Comparison of ENCODE assay signal across 28 mouse cellular contexts in genomic region chr3:144023058-144023457, GRCm38 (mm10).
"Had no signal": no experiment of that assay in that cellular context is flagged by ENCODE, and none has a peak within 500 bp of the region (broad histone marks: within the 10 kb centered on the region; RNA-seq: fewer than 3 reads in every experiment).

No protein-coding gene starts in this region.

- DNase-seq: gastrocnemius, adult 2 months; gastrocnemius, postnatal 10 days; gastrocnemius, postnatal 25 days; heart, adult 18-20 months; heart, postnatal 10 days; heart, postnatal 4 days; kidney, adult 11 months; kidney, adult 2 months; kidney, adult 9 months; kidney, postnatal 14 days; kidney, postnatal 36 days; layer of hippocampus, adult 9-11 months; liver; liver, embryonic 13.5 days had no signal

- H3K4me2 ChIP-seq: heart, embryonic 12.5 days; hindbrain, embryonic 12.5 days; hindbrain, embryonic 14.5 days; kidney, embryonic 15.5 days; limb, embryonic 12.5 days; liver, embryonic 11.5 days; liver, embryonic 13.5 days; liver, embryonic 15.5 days had no signal

- H3K27ac ChIP-seq: gastrocnemius, adult 2 months; heart, embryonic 10.5 days; hindbrain, embryonic 10.5 days; hindbrain, embryonic 12.5 days; hindbrain, embryonic 14.5 days; kidney, embryonic 15.5 days; kidney, postnatal 0 days; limb, embryonic 10.5 days; limb, embryonic 12.5 days; liver, embryonic 13.5 days; liver, embryonic 15.5 days had no signal

- H3K4me1 ChIP-seq: heart, embryonic 12.5 days; limb, embryonic 12.5 days; liver, embryonic 13.5 days; liver, embryonic 15.5 days had no signal

- H3K4me3 ChIP-seq: gastrocnemius, adult 2 months; heart, embryonic 10.5 days; heart, embryonic 12.5 days; hindbrain, embryonic 10.5 days; hindbrain, embryonic 12.5 days; kidney, embryonic 15.5 days; limb, embryonic 10.5 days; limb, embryonic 12.5 days; liver, embryonic 13.5 days; liver, embryonic 15.5 days had no signal

- ATAC-seq: hindbrain, embryonic 16.5 days; inflammation-experienced regulatory T-cells, adult 6 months; intestine, embryonic 16.5 days had no signal

- H3K27me3 ChIP-seq: heart, embryonic 12.5 days; hindbrain, embryonic 12.5 days; kidney, embryonic 15.5 days; limb, embryonic 12.5 days; liver, embryonic 13.5 days; liver, embryonic 15.5 days had no signal

- H3K9me3 ChIP-seq: heart, embryonic 10.5 days; heart, embryonic 12.5 days; hindbrain, embryonic 10.5 days; hindbrain, embryonic 12.5 days; kidney, embryonic 15.5 days; limb, embryonic 10.5 days; limb, embryonic 12.5 days; liver, embryonic 13.5 days; liver, embryonic 15.5 days had no signal

- H3K9ac ChIP-seq: heart, embryonic 12.5 days; hindbrain, embryonic 12.5 days; hindbrain, embryonic 14.5 days; kidney, embryonic 15.5 days; limb, embryonic 12.5 days; liver, embryonic 13.5 days; liver, embryonic 15.5 days had no signal

- H3K36me3 ChIP-seq: heart, embryonic 10.5 days; heart, embryonic 12.5 days; hindbrain, embryonic 10.5 days; hindbrain, embryonic 12.5 days; kidney, embryonic 15.5 days; limb, embryonic 10.5 days; limb, embryonic 12.5 days; liver, embryonic 13.5 days; liver, embryonic 15.5 days had no signal
